Mouse (Mus musculus): Measurements from ENCODE around the gene 1700012B07Rik.

Gene 1700012B07Rik

GRCm38 (mm10) chr11:109827946-109828345 is at the start of gene 1700012B07Rik:
Gene 1700012B07Rik (minus strand): TSS chr11:109828046.
- no peak for DNase-seq

- DNase-seq: no peak
Measured at GRCm38 (mm10) chr11:109876767-109877166, 48.9 kb upstream of the 1700012B07Rik start.

- no peak for DNase-seq
Measured at GRCm38 (mm10) chr11:109875834-109876233, 48.0 kb upstream of the 1700012B07Rik start.

- no peak for DNase-seq
Measured at GRCm38 (mm10) chr11:109875525-109875802, 47.6 kb upstream of the 1700012B07Rik start.

GRCm38 (mm10) chr11:109874651-109875524 is 47.0 kb upstream of the 1700012B07Rik start:
- no peak for DNase-seq

- DNase-seq: no peak
Measured at GRCm38 (mm10) chr11:109873852-109874610, 46.2 kb upstream of the 1700012B07Rik start.

GRCm38 (mm10) chr11:109873161-109873775 is 45.4 kb upstream of the 1700012B07Rik start:
- peak; percentile 16 for DNase-seq

- DNase-seq: no peak
Measured at GRCm38 (mm10) chr11:109872674-109873073, 44.8 kb upstream of the 1700012B07Rik start.

- no peak for DNase-seq
Measured at GRCm38 (mm10) chr11:109872056-109872455, 44.2 kb upstream of the 1700012B07Rik start.

- DNase-seq: no peak
Measured at GRCm38 (mm10) chr11:109867861-109868260, 40.0 kb upstream of the 1700012B07Rik start.

- no peak for DNase-seq
Measured at GRCm38 (mm10) chr11:109866537-109867160, 38.8 kb upstream of the 1700012B07Rik start.

GRCm38 (mm10) chr11:109865526-109865925 is 37.7 kb upstream of the 1700012B07Rik start:
- DNase-seq: no peak

GRCm38 (mm10) chr11:109863951-109864350 is 36.1 kb upstream of the 1700012B07Rik start:
- DNase-seq: no peak

- DNase-seq: peak; percentile 61
Measured at GRCm38 (mm10) chr11:109863194-109863746, 35.4 kb upstream of the 1700012B07Rik start.

GRCm38 (mm10) chr11:109860508-109860907 is 32.7 kb upstream of the 1700012B07Rik start:
- peak; percentile 95 for DNase-seq

- DNase-seq: no peak
Measured at GRCm38 (mm10) chr11:109859939-109860469, 32.2 kb upstream of the 1700012B07Rik start.

- no peak for DNase-seq
Measured at GRCm38 (mm10) chr11:109859441-109859840, 31.6 kb upstream of the 1700012B07Rik start.

- no peak for DNase-seq
Measured at GRCm38 (mm10) chr11:109857086-109857485, 29.2 kb upstream of the 1700012B07Rik start.

- DNase-seq: no peak
Measured at GRCm38 (mm10) chr11:109854056-109854455, 26.2 kb upstream of the 1700012B07Rik start.

- no peak for DNase-seq
Measured at GRCm38 (mm10) chr11:109853228-109853966, 25.6 kb upstream of the 1700012B07Rik start.

GRCm38 (mm10) chr11:109851996-109852395 is 24.1 kb upstream of the 1700012B07Rik start:
- DNase-seq: peak; percentile 25

- DNase-seq: no peak
Measured at GRCm38 (mm10) chr11:109846343-109846742, 18.5 kb upstream of the 1700012B07Rik start.
